Mouse (Mus musculus) megakaryocyte, embryonic 14.5 days (primary cell): ENCODE data around the gene Cdk9. TPM values are rescaled to one million over a fixed set of nuclear protein-coding genes. Genes with fewer than 3 reads are reported as not detected.

Experiments
- H3K27me3 ChIP-seq: replicated peaks from 2 replicates; pipeline ENCODE3; 2012; ENCODE audit warnings: inconsistent platforms
- H3K36me3 ChIP-seq: replicated peaks from 2 replicates; pipeline ENCODE3; 2012; ENCODE audit warnings: low read length, inconsistent platforms, mixed read lengths
- H3K4me1 ChIP-seq: 2 replicates; pipeline ENCODE4 v1.6.1; 2012; ENCODE audit warnings: inconsistent platforms
- H3K4me3 ChIP-seq: replicated peaks from 2 replicates; pipeline ENCODE3; 2012; ENCODE audit warnings: moderate library complexity, mild to moderate bottlenecking, inconsistent platforms
- H3K9me3 ChIP-seq: 2 replicates; pipeline ENCODE4 v1.6.1; 2012; ENCODE audit warnings: inconsistent platforms
- FLI1 ChIP-seq: IDR thresholded peaks from 2 replicates; pipeline ENCODE4 v1.6.1; 2012; ENCODE audit warnings: low read length, inconsistent platforms, mixed read lengths
- GATA1 ChIP-seq: IDR thresholded peaks from 3 replicates; pipeline ENCODE4 v1.6.1; 2012; ENCODE audit warnings: mixed read lengths, low read length, inconsistent platforms, borderline replicate concordance
- polyA plus RNA-seq: library from polyadenylated mRNA; stranded (reverse); fragments of >175 nt; gene quantifications from 2 replicates; pipeline ENCODE4 v1.2.3, GENCODE M21; 2012; ENCODE audit warnings: low replicate concordance; ENCODE audit not compliant: insufficient read depth

The Cdk9 gene
- polyA plus RNA-seq, 1 experiment = 148 TPM

GRCm38 (mm10) chr2:32684681-32685428 lies 28.0 kb downstream of the Cdk9 start:
- Histone ChIP-seq H3K9me3 (no peaks in the 10 kb centered on the region), H3K4me3 (no peak overlapping the region), H3K36me3 (peaks cover 87% of the 10 kb centered on the region), H3K27me3 (no peaks in the 10 kb centered on the region), H3K4me1 (peaks cover 32% of the 10 kb centered on the region)
- TF ChIP-seq FLI1 (no peak), GATA1 (no peak)

- H3K27me3 ChIP-seq = no peaks in the 10 kb centered on the region
- H3K36me3 ChIP-seq = peaks cover 98% of the 10 kb centered on the region
Observed at GRCm38 (mm10) chr2:32683701-32684100, 29.2 kb downstream of the Cdk9 start.

GRCm38 (mm10) chr2:32682721-32683417 lies 30.0 kb downstream of the Cdk9 start:
- Histone ChIP-seq H3K36me3 (peaks cover 99% of the 10 kb centered on the region), H3K4me1 (peaks cover 23% of the 10 kb centered on the region), H3K4me3 (no peak overlapping the region), H3K9me3 (no peaks in the 10 kb centered on the region), H3K27me3 (no peaks in the 10 kb centered on the region)
- TF ChIP-seq FLI1 (no peak), GATA1 (no peak)

More at GRCm38 (mm10) chr2:32683701-32684100, 29.2 kb downstream of the Cdk9 start:
- H3K4me1 ChIP-seq = peaks cover 23% of the 10 kb centered on the region
- TF ChIP-seq GATA1 (no peak), FLI1 (no peak)
- H3K4me3 ChIP-seq = no peak overlapping the region
- H3K9me3 ChIP-seq = no peaks in the 10 kb centered on the region

GRCm38 (mm10) chr2:32681754-32682153 lies 31.1 kb downstream of the Cdk9 start:
- Histone ChIP-seq H3K36me3 (peaks cover 99% of the 10 kb centered on the region), H3K4me1 (peaks cover 24% of the 10 kb centered on the region)

GRCm38 (mm10) chr2:32680961-32681650 lies 31.8 kb downstream of the Cdk9 start:
- Histone ChIP-seq H3K9me3 (no peaks in the 10 kb centered on the region), H3K27me3 (no peaks in the 10 kb centered on the region), H3K36me3 (peaks cover 94% of the 10 kb centered on the region), H3K4me3 (no peak overlapping the region), H3K4me1 (peaks cover 20% of the 10 kb centered on the region)
- no peak for TF ChIP-seq GATA1
- TF ChIP-seq FLI1 = no peak

More at GRCm38 (mm10) chr2:32681754-32682153, 31.1 kb downstream of the Cdk9 start:
- H3K9me3 ChIP-seq = no peaks in the 10 kb centered on the region
- no peak overlapping the region for H3K4me3 ChIP-seq
- no peaks in the 10 kb centered on the region for H3K27me3 ChIP-seq
- TF ChIP-seq FLI1 (no peak), GATA1 (no peak)

- no peaks in the 10 kb centered on the region for H3K9me3 ChIP-seq
- no peak for TF ChIP-seq FLI1
- H3K27me3 ChIP-seq = no peaks in the 10 kb centered on the region
- H3K4me3 ChIP-seq = no peak overlapping the region
- peaks cover 92% of the 10 kb centered on the region for H3K36me3 ChIP-seq
- H3K4me1 ChIP-seq = peaks cover 20% of the 10 kb centered on the region
Observed at GRCm38 (mm10) chr2:32680051-32680451, 32.8 kb downstream of the Cdk9 start.

- H3K9me3 ChIP-seq = no peaks in the 10 kb centered on the region
- H3K4me3 ChIP-seq = no peak overlapping the region
- H3K27me3 ChIP-seq = no peaks in the 10 kb centered on the region
- TF ChIP-seq FLI1 (no peak), GATA1 (no peak)
- peaks cover 93% of the 10 kb centered on the region for H3K36me3 ChIP-seq
- peaks cover 20% of the 10 kb centered on the region for H3K4me1 ChIP-seq
Observed at GRCm38 (mm10) chr2:32677683-32678082, 35.2 kb downstream of the Cdk9 start.

GRCm38 (mm10) chr2:32676821-32677220 lies 36.1 kb downstream of the Cdk9 start:
- Histone ChIP-seq H3K9me3 (no peaks in the 10 kb centered on the region), H3K36me3 (peaks cover 93% of the 10 kb centered on the region), H3K4me1 (peaks cover 18% of the 10 kb centered on the region), H3K27me3 (no peaks in the 10 kb centered on the region), H3K4me3 (no peak overlapping the region)
- no peak for TF ChIP-seq FLI1
- TF ChIP-seq GATA1 = no peak

- peaks cover 91% of the 10 kb centered on the region for H3K36me3 ChIP-seq
- H3K4me3 ChIP-seq = no peak overlapping the region
- no peaks in the 10 kb centered on the region for H3K27me3 ChIP-seq
- H3K4me1 ChIP-seq = peaks cover 32% of the 10 kb centered on the region
- TF ChIP-seq GATA1 (no peak), FLI1 (no peak)
- no peaks in the 10 kb centered on the region for H3K9me3 ChIP-seq
Observed at GRCm38 (mm10) chr2:32673176-32673917, 39.5 kb downstream of the Cdk9 start.
